Mouse (Mus musculus) heart, adult 2 months (tissue): ENCODE measurements around the gene Cant1.

ENCODE experiments used
- CTCF ChIP-seq: fragments of 200-600 bp; IDR thresholded peaks from 2 replicates; pipeline ENCODE4 v1.8.1; 2022; ENCODE audit warnings: antibody characterized with exemption, mild to moderate bottlenecking, moderate library complexity
- EP300 ChIP-seq: fragments of 200-500 bp; IDR thresholded peaks from 2 replicates; pipeline ENCODE4 v1.6.1; 2011; ENCODE audit warnings: low read depth, low read length, control low read depth; ENCODE audit not compliant: insufficient read depth
- POLR2A ChIP-seq: fragments of 200-500 bp; IDR thresholded peaks from 2 replicates; pipeline ENCODE4 v1.6.1; 2011; ENCODE audit warnings: mild to moderate bottlenecking, low read depth, low read length, control low read depth; ENCODE audit not compliant: insufficient read depth

DNA sequence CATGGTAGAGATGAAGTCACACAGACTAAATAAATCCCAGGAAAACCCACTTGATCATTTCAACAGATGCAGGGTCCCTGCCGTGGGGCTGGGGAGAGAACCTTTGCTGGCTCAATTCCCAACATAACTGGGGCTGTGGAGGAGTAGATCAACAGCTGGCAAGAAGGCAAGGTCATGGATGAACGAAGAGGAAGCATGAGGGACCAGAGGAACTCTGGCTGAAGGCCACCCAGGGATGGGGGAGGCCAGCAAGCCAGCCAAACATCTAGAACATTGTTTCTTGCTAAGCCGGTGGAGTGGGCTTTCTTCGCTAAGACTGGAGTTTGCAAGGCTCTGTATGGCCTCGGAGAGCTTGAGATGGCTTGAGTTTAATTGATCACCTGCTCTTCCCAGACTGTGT, 43.0 kb downstream of the Cant1 start:
- TF ChIP-seq EP300: no peak
- no peak for TF ChIP-seq POLR2A
- no peak for TF ChIP-seq CTCF
